Mouse (Mus musculus): ENCODE measurements around the gene Mgarp. TPM values are rescaled to one million over a fixed set of nuclear protein-coding genes. Genes with fewer than 3 reads are reported as not detected.
"Not testable (repeated sequence)": the region's sequence is repeated elsewhere in the genome, so short reads cannot be mapped to it uniquely, and the experiment has no call there.

The Mgarp gene
- polyA plus RNA-seq, 1 experiment = 0.23 TPM

GRCm38 (mm10) chr3:51402628-51403027, 6.1 kb upstream of the Mgarp start:
- Histone ChIP-seq H3K79me3 (ENCODE audit: low read depth) (peaks cover 2% of the 10 kb centered on the region), H3K79me2 (ENCODE audit: control insufficient read depth, insufficient read depth) (peaks cover 10% of the 10 kb centered on the region), H3K4me3 (ENCODE audit: insufficient read depth, poor library complexity, severe bottlenecking) (no peak overlapping the region), H3K36me3 (ENCODE audit: control insufficient read depth, insufficient read depth) (peaks cover 37% of the 10 kb centered on the region), H3ac (ENCODE audit: control insufficient read depth, insufficient read length, low read depth) (no peak overlapping the region), H3K27me3 (ENCODE audit: control insufficient read depth, insufficient read depth, insufficient read length) (no peaks in the 10 kb centered on the region)
- TF ChIP-seq CTCF (IDR thresholded peaks at IDR 0.05; ENCODE audit: control insufficient read depth, insufficient read depth, insufficient read length) = no peak
- no peak for TF ChIP-seq FOSL1 (IDR thresholded peaks at IDR 0.05; ENCODE audit: insufficient read depth, low read length, poor library complexity, severe bottlenecking)
- no peak for TF ChIP-seq MYOG (IDR thresholded peaks at IDR 0.05; ENCODE audit: control insufficient read depth, extremely low read depth, insufficient read length)

- not testable (repeated sequence) for H3K4me3 ChIP-seq (ENCODE audit: insufficient read depth, poor library complexity, severe bottlenecking); H3K79me2 ChIP-seq (ENCODE audit: control insufficient read depth, insufficient read depth); H3K79me3 ChIP-seq (ENCODE audit: low read depth); H3ac ChIP-seq (ENCODE audit: control insufficient read depth, insufficient read length, low read depth); H3K27me3 ChIP-seq (ENCODE audit: control insufficient read depth, insufficient read depth, insufficient read length)
- H3K36me3 ChIP-seq (ENCODE audit: control insufficient read depth, insufficient read depth) = peaks cover 33% of the 10 kb centered on the region
Observed at GRCm38 (mm10) chr3:51402054-51402453, 5.5 kb upstream of the Mgarp start.

GRCm38 (mm10) chr3:51400682-51401081, 4.1 kb upstream of the Mgarp start:
- Histone ChIP-seq H3ac (ENCODE audit: control insufficient read depth, insufficient read length, low read depth) (no peak overlapping the region), H3K4me3 (ENCODE audit: insufficient read depth, poor library complexity, severe bottlenecking) (no peak overlapping the region), H3K79me2 (ENCODE audit: control insufficient read depth, insufficient read depth) (no peaks in the 10 kb centered on the region), H3K27me3 (ENCODE audit: control insufficient read depth, insufficient read depth, insufficient read length) (no peaks in the 10 kb centered on the region), H3K79me3 (ENCODE audit: low read depth) (no peaks in the 10 kb centered on the region), H3K36me3 (ENCODE audit: control insufficient read depth, insufficient read depth) (peaks cover 19% of the 10 kb centered on the region)
- TF ChIP-seq CTCF (IDR thresholded peaks at IDR 0.05; ENCODE audit: control insufficient read depth, insufficient read depth, insufficient read length) = no peak
- no peak for TF ChIP-seq MAX (IDR thresholded peaks at IDR 0.05)
- no peak for TF ChIP-seq CEBPB (IDR thresholded peaks at IDR 0.05; ENCODE audit: low read depth)
- no peak for TF ChIP-seq MYOG (IDR thresholded peaks at IDR 0.05; ENCODE audit: control insufficient read depth, extremely low read depth, insufficient read length)
- no peak for TF ChIP-seq MYOD1 (IDR thresholded peaks at IDR 0.05; ENCODE audit: control insufficient read depth, insufficient read length, low read depth)
- no peak for TF ChIP-seq FOSL1 (IDR thresholded peaks at IDR 0.05; ENCODE audit: insufficient read depth, low read length, poor library complexity, severe bottlenecking)
- TF ChIP-seq USF1 (IDR thresholded peaks at IDR 0.05; ENCODE audit: low read depth) = no peak

GRCm38 (mm10) chr3:51399531-51399930, 3.0 kb upstream of the Mgarp start:
- H3K79me3 ChIP-seq (ENCODE audit: low read depth) = no peaks in the 10 kb centered on the region
- no peaks in the 10 kb centered on the region for H3K27me3 ChIP-seq (ENCODE audit: control insufficient read depth, insufficient read depth, insufficient read length)
- H3K4me3 ChIP-seq (ENCODE audit: insufficient read depth, poor library complexity, severe bottlenecking) = no peak overlapping the region
- peaks cover 11% of the 10 kb centered on the region for H3K36me3 ChIP-seq (ENCODE audit: control insufficient read depth, insufficient read depth)
- no peak for TF ChIP-seq USF1 (IDR thresholded peaks at IDR 0.05; ENCODE audit: low read depth)
- TF ChIP-seq MYOD1 (IDR thresholded peaks at IDR 0.05; ENCODE audit: control insufficient read depth, insufficient read length, low read depth) = no peak
- no peak for TF ChIP-seq CEBPB (IDR thresholded peaks at IDR 0.05; ENCODE audit: low read depth)
- no peak for TF ChIP-seq FOSL1 (IDR thresholded peaks at IDR 0.05; ENCODE audit: insufficient read depth, low read length, poor library complexity, severe bottlenecking)
- H3K79me2 ChIP-seq (ENCODE audit: control insufficient read depth, insufficient read depth) = no peaks in the 10 kb centered on the region
- no peak overlapping the region for H3ac ChIP-seq (ENCODE audit: control insufficient read depth, insufficient read length, low read depth)

- no peaks in the 10 kb centered on the region for H3K27me3 ChIP-seq (ENCODE audit: control insufficient read depth, insufficient read depth, insufficient read length)
- H3K79me3 ChIP-seq (ENCODE audit: low read depth) = no peaks in the 10 kb centered on the region
- peaks cover 8% of the 10 kb centered on the region for H3K36me3 ChIP-seq (ENCODE audit: control insufficient read depth, insufficient read depth)
- H3ac ChIP-seq (ENCODE audit: control insufficient read depth, insufficient read length, low read depth) = no peak overlapping the region
- H3K4me3 ChIP-seq (ENCODE audit: insufficient read depth, poor library complexity, severe bottlenecking) = no peak overlapping the region
- no peak for TF ChIP-seq USF1 (IDR thresholded peaks at IDR 0.05; ENCODE audit: low read depth)
- TF ChIP-seq CEBPB (IDR thresholded peaks at IDR 0.05; ENCODE audit: low read depth) = no peak
- TF ChIP-seq CTCF (IDR thresholded peaks at IDR 0.05; ENCODE audit: control insufficient read depth, insufficient read depth, insufficient read length) = no peak
- no peaks in the 10 kb centered on the region for H3K79me2 ChIP-seq (ENCODE audit: control insufficient read depth, insufficient read depth)
Observed at GRCm38 (mm10) chr3:51398667-51399066, 2.1 kb upstream of the Mgarp start.

- Histone ChIP-seq H3K36me3 (ENCODE audit: control insufficient read depth, insufficient read depth) (peaks cover 2% of the 10 kb centered on the region), H3ac (ENCODE audit: control insufficient read depth, insufficient read length, low read depth) (no peak overlapping the region), H3K79me2 (ENCODE audit: control insufficient read depth, insufficient read depth) (no peaks in the 10 kb centered on the region), H3K27me3 (ENCODE audit: control insufficient read depth, insufficient read depth, insufficient read length) (no peaks in the 10 kb centered on the region), H3K79me3 (ENCODE audit: low read depth) (no peaks in the 10 kb centered on the region), H3K4me3 (ENCODE audit: insufficient read depth, poor library complexity, severe bottlenecking) (no peak overlapping the region)
- TF ChIP-seq MAX (IDR thresholded peaks at IDR 0.05) (no peak), MYOG (IDR thresholded peaks at IDR 0.05; ENCODE audit: control insufficient read depth, extremely low read depth, insufficient read length) (no peak), USF1 (IDR thresholded peaks at IDR 0.05; ENCODE audit: low read depth) (no peak), MYOD1 (IDR thresholded peaks at IDR 0.05; ENCODE audit: control insufficient read depth, insufficient read length, low read depth) (no peak), CEBPB (IDR thresholded peaks at IDR 0.05; ENCODE audit: low read depth) (no peak), FOSL1 (IDR thresholded peaks at IDR 0.05; ENCODE audit: insufficient read depth, low read length, poor library complexity, severe bottlenecking) (no peak), CTCF (IDR thresholded peaks at IDR 0.05; ENCODE audit: control insufficient read depth, insufficient read depth, insufficient read length) (no peak)
Observed at GRCm38 (mm10) chr3:51397700-51398299, 1.3 kb upstream of the Mgarp start.
